Mouse (Mus musculus) G1E (cell line): Measurements from ENCODE around the gene Lrp10. TPM values are rescaled to one million over a fixed set of nuclear protein-coding genes. Genes with fewer than 3 reads are reported as not detected.

Experiments used
- ATAC-seq: 2 replicates; pipeline ENCODE4 v1.8.0; 2016; ENCODE audit warnings: mild to moderate bottlenecking; ENCODE audit not compliant: insufficient number of reproducible peaks, poor library complexity, low FRiP score, severe bottlenecking; ENCODE audit errors: extremely low read depth
- DNase-seq: peaks from one replicate; pipeline ENCODE4 v3.0.0; 2012; ENCODE audit warnings: low spot score
- H3K27me3 ChIP-seq: 2 replicates; pipeline ENCODE4 v1.6.1; 2012; ENCODE audit warnings: mild to moderate bottlenecking, low read length, inconsistent platforms; ENCODE audit not compliant: insufficient read depth
- H3K36me3 ChIP-seq: replicated peaks from 2 replicates; pipeline ENCODE3; 2012; ENCODE audit warnings: mild to moderate bottlenecking, inconsistent platforms
- H3K4me1 ChIP-seq: 2 replicates; pipeline ENCODE4 v1.6.1; 2012; ENCODE audit warnings: low read depth, low read length, inconsistent platforms, mixed read lengths; ENCODE audit not compliant: insufficient read depth
- H3K4me3 ChIP-seq: 2 replicates; pipeline ENCODE4 v1.5.1; 2012; ENCODE audit warnings: low read depth, mild to moderate bottlenecking, inconsistent platforms, low read length, moderate library complexity, mixed read lengths
- H3K9me3 ChIP-seq: replicated peaks from 2 replicates; pipeline ENCODE4 v1.6.1; 2012; ENCODE audit warnings: inconsistent platforms
- GATA1 ChIP-seq: IDR thresholded peaks from 2 replicates; pipeline ENCODE4 v1.6.1; 2012; ENCODE audit warnings: borderline replicate concordance, low read length, inconsistent platforms, mixed read lengths
- GATA2 ChIP-seq: IDR thresholded peaks from 2 replicates; pipeline ENCODE4 v1.6.1; 2012; ENCODE audit warnings: low read depth, low read length, inconsistent platforms, borderline replicate concordance
- POLR2AphosphoS5 ChIP-seq: IDR thresholded peaks from 2 replicates; pipeline ENCODE4 v1.6.1; 2012; ENCODE audit warnings: low read depth, low read length, inconsistent platforms; ENCODE audit not compliant: insufficient replicate concordance
- polyA plus RNA-seq: library from polyadenylated mRNA; stranded (reverse); fragments of >175 nt; gene quantifications from 2 replicates; pipeline ENCODE4 v1.2.3, GENCODE M21; 2012
- total RNA-seq, 2 experiments: library from RNA; stranded (forward) in 1 of 2; stranded (reverse) in 1 of 2; fragments of 200-1000 nt in 1 of 2; fragments of >200 nt in 1 of 2; fragmentation: Nextera tagmentation in 1 of 2; gene quantifications; 2 replicates each; pipeline ENCODE4 v1.2.3; 2014 to 2017

Lrp10 gene
- total and polyA plus RNA-seq, 3 experiments: 25.5 to 226 (median 36.3) TPM

- no peak for ATAC-seq
Measured at GRCm38 (mm10) chr14:54516710-54517310, 52.9 kb downstream of the Lrp10 start.

More at GRCm38 (mm10) chr14:54516710-54517310, 52.9 kb downstream of the Lrp10 start:
- peaks cover 29% of the 10 kb centered on the region for H3K4me1 ChIP-seq
- no peak for TF ChIP-seq GATA2
- no peak for TF ChIP-seq GATA1
- TF ChIP-seq POLR2AphosphoS5: no peak
- peak overlapping the region; percentile 77 for H3K4me3 ChIP-seq
- peaks cover 12% of the 10 kb centered on the region for H3K27me3 ChIP-seq
- 0 out of 2 replicates have a peak, but pooled peaks cover 2% of the 10 kb centered on the region for H3K9me3 ChIP-seq
- peaks cover 42% of the 10 kb centered on the region for H3K36me3 ChIP-seq
- peak; percentile 48 for DNase-seq

Other genes starting within 250 kb of the Lrp10 start
- 223 and 226 TPM in 2 replicates for gene Dad1, start 210.0 kb upstream of the Lrp10 start, total RNA-seq (2014; fragmentation: Nextera tagmentation)
- gene Dad1, start 210.0 kb upstream of the Lrp10 start, total RNA-seq (2017): 112 and 115 TPM in 2 replicates
- 16.6 and 17.0 TPM in 2 replicates for gene Dad1, start 210.0 kb upstream of the Lrp10 start, polyA plus RNA-seq
- 46.6 and 56.5 TPM in 2 replicates for gene Abhd4, start 209.9 kb upstream of the Lrp10 start, total RNA-seq (2014; fragmentation: Nextera tagmentation)
- 21.5 and 22.9 TPM in 2 replicates for gene Abhd4, start 209.9 kb upstream of the Lrp10 start, total RNA-seq (2017)
- 5.1 and 8.2 TPM in 2 replicates for gene Abhd4, start 209.9 kb upstream of the Lrp10 start, polyA plus RNA-seq
- not detected in 2 replicates for gene Olfr49, start 179.2 kb upstream of the Lrp10 start, total RNA-seq (2014; fragmentation: Nextera tagmentation)
- 0.17 and 0.27 TPM in 2 replicates for gene Olfr49, start 179.2 kb upstream of the Lrp10 start, total RNA-seq (2017)
- gene Olfr49, start 179.2 kb upstream of the Lrp10 start, polyA plus RNA-seq: not detected in 2 replicates
- gene Oxa1l, start 103.3 kb upstream of the Lrp10 start, total RNA-seq (2014; fragmentation: Nextera tagmentation): 72.2 and 76.0 TPM in 2 replicates
- gene Oxa1l, start 103.3 kb upstream of the Lrp10 start, total RNA-seq (2017): 34.2 and 35.9 TPM in 2 replicates
- gene Oxa1l, start 103.3 kb upstream of the Lrp10 start, polyA plus RNA-seq: 134 and 196 TPM in 2 replicates
- gene Slc7a7, start 46.4 kb upstream of the Lrp10 start, total RNA-seq (2014; fragmentation: Nextera tagmentation): 4.6 and 6.2 TPM in 2 replicates
- gene Slc7a7, start 46.4 kb upstream of the Lrp10 start, total RNA-seq (2017): 0.55 and 0.76 TPM in 2 replicates
- gene Slc7a7, start 46.4 kb upstream of the Lrp10 start, polyA plus RNA-seq: 0.88 and 1.1 TPM in 2 replicates
- 318 and 469 TPM in 2 replicates for gene Mrpl52, start 37.2 kb upstream of the Lrp10 start, total RNA-seq (2014; fragmentation: Nextera tagmentation)
- 238 and 282 TPM in 2 replicates for gene Mrpl52, start 37.2 kb upstream of the Lrp10 start, total RNA-seq (2017)
- 1,643 and 2,190 TPM in 2 replicates for gene Mrpl52, start 37.2 kb upstream of the Lrp10 start, polyA plus RNA-seq
- 60.4 and 66.0 TPM in 2 replicates for gene Mmp14, start 32.5 kb upstream of the Lrp10 start, total RNA-seq (2014; fragmentation: Nextera tagmentation)
- gene Mmp14, start 32.5 kb upstream of the Lrp10 start, total RNA-seq (2017): 28.6 and 33.8 TPM in 2 replicates
- 108 and 147 TPM in 2 replicates for gene Mmp14, start 32.5 kb upstream of the Lrp10 start, polyA plus RNA-seq
- gene Rem2, start 12.0 kb downstream of the Lrp10 start, total RNA-seq (2014; fragmentation: Nextera tagmentation): not detected in 2 replicates
- gene Rem2, start 12.0 kb downstream of the Lrp10 start, total RNA-seq (2017): not detected in 2 replicates
- gene Rem2, start 12.0 kb downstream of the Lrp10 start, polyA plus RNA-seq: 0.06 and 0.08 TPM in 2 replicates
- 81.3 and 106 TPM in 2 replicates for gene Prmt5, start 53.4 kb downstream of the Lrp10 start, total RNA-seq (2014; fragmentation: Nextera tagmentation)
- gene Prmt5, start 53.4 kb downstream of the Lrp10 start, total RNA-seq (2017): 44.8 and 50.9 TPM in 2 replicates
- gene Prmt5, start 53.4 kb downstream of the Lrp10 start, polyA plus RNA-seq: 242 and 254 TPM in 2 replicates
- gene Haus4, start 90.5 kb downstream of the Lrp10 start, total RNA-seq (2014; fragmentation: Nextera tagmentation): 42.7 and 46.4 TPM in 2 replicates
- 57.9 and 66.6 TPM in 2 replicates for gene Haus4, start 90.5 kb downstream of the Lrp10 start, total RNA-seq (2017)
- gene Haus4, start 90.5 kb downstream of the Lrp10 start, polyA plus RNA-seq: 46.1 and 60.3 TPM in 2 replicates
- not detected in 2 replicates for gene Ajuba, start 113.4 kb downstream of the Lrp10 start, total RNA-seq (2014; fragmentation: Nextera tagmentation)
- 0.17 TPM in 1 of 2 replicates, not detected in the other for gene Ajuba, start 113.4 kb downstream of the Lrp10 start, total RNA-seq (2017)
- gene Ajuba, start 113.4 kb downstream of the Lrp10 start, polyA plus RNA-seq: 0.02 TPM in 1 of 2 replicates, not detected in the other
- 9.0 and 25.1 TPM in 2 replicates for gene 4931414P19Rik, start 141.9 kb downstream of the Lrp10 start, total RNA-seq (2014; fragmentation: Nextera tagmentation)
- 2.6 and 4.8 TPM in 2 replicates for gene 4931414P19Rik, start 141.9 kb downstream of the Lrp10 start, total RNA-seq (2017)
- 21.3 and 25.6 TPM in 2 replicates for gene 4931414P19Rik, start 141.9 kb downstream of the Lrp10 start, polyA plus RNA-seq
- gene Psmb5, start 153.9 kb downstream of the Lrp10 start, total RNA-seq (2014; fragmentation: Nextera tagmentation): 26.5 and 32.1 TPM in 2 replicates
- 50.8 and 56.8 TPM in 2 replicates for gene Psmb5, start 153.9 kb downstream of the Lrp10 start, total RNA-seq (2017)
- gene Psmb5, start 153.9 kb downstream of the Lrp10 start, polyA plus RNA-seq: 149 and 159 TPM in 2 replicates
- not detected in 2 replicates for gene Psmb11, start 157.3 kb downstream of the Lrp10 start, total RNA-seq (2014; fragmentation: Nextera tagmentation)
- gene Psmb11, start 157.3 kb downstream of the Lrp10 start, total RNA-seq (2017): 0.11 and 0.12 TPM in 2 replicates
- gene Psmb11, start 157.3 kb downstream of the Lrp10 start, polyA plus RNA-seq: not detected in 2 replicates
- gene Gm17606, start 176.8 kb downstream of the Lrp10 start, total RNA-seq (2014; fragmentation: Nextera tagmentation): not detected in 2 replicates
- gene Gm17606, start 176.8 kb downstream of the Lrp10 start, total RNA-seq (2017): not detected in 2 replicates
- not detected in 2 replicates for gene Gm17606, start 176.8 kb downstream of the Lrp10 start, polyA plus RNA-seq
- 0.68 and 0.73 TPM in 2 replicates for gene Cdh24, start 177.2 kb downstream of the Lrp10 start, total RNA-seq (2014; fragmentation: Nextera tagmentation)
- gene Cdh24, start 177.2 kb downstream of the Lrp10 start, total RNA-seq (2017): 0.11 and 0.35 TPM in 2 replicates
- 1.5 and 1.8 TPM in 2 replicates for gene Cdh24, start 177.2 kb downstream of the Lrp10 start, polyA plus RNA-seq
- 38.2 and 45.2 TPM in 2 replicates for gene 1700123O20Rik, start 222.1 kb downstream of the Lrp10 start, total RNA-seq (2014; fragmentation: Nextera tagmentation)
- gene 1700123O20Rik, start 222.1 kb downstream of the Lrp10 start, total RNA-seq (2017): 34.1 and 34.6 TPM in 2 replicates
- gene 1700123O20Rik, start 222.1 kb downstream of the Lrp10 start, polyA plus RNA-seq: 10.1 and 12.5 TPM in 2 replicates
- 266 and 298 TPM in 2 replicates for gene Acin1, start 222.8 kb downstream of the Lrp10 start, total RNA-seq (2014; fragmentation: Nextera tagmentation)
- 115 and 125 TPM in 2 replicates for gene Acin1, start 222.8 kb downstream of the Lrp10 start, total RNA-seq (2017)
- 640 and 697 TPM in 2 replicates for gene Acin1, start 222.8 kb downstream of the Lrp10 start, polyA plus RNA-seq
- gene Gm29776, start 234.7 kb downstream of the Lrp10 start, total RNA-seq (2014; fragmentation: Nextera tagmentation): not detected in 2 replicates
- gene Gm29776, start 234.7 kb downstream of the Lrp10 start, total RNA-seq (2017): 0.11 TPM in 1 of 2 replicates, not detected in the other
- 0.02 TPM in 1 of 2 replicates, not detected in the other for gene Gm29776, start 234.7 kb downstream of the Lrp10 start, polyA plus RNA-seq
- gene Cebpe, start 248.0 kb downstream of the Lrp10 start, total RNA-seq (2014; fragmentation: Nextera tagmentation): 0.90 and 1.6 TPM in 2 replicates
- gene Cebpe, start 248.0 kb downstream of the Lrp10 start, total RNA-seq (2017): 0.16 TPM in 1 of 2 replicates, not detected in the other
- gene Cebpe, start 248.0 kb downstream of the Lrp10 start, polyA plus RNA-seq: 11.1 and 12.4 TPM in 2 replicates